Mouse (Mus musculus): ENCODE data around the gene Prorsd1. TPM values are rescaled to one million over a fixed set of nuclear protein-coding genes. Genes with fewer than 3 reads are reported as not detected.

The Prorsd1 gene
- polyA plus RNA-seq (2014; fragmentation: Nextera tagmentation; extraction: Ambion mirVana), result 26.0 and 30.9 TPM in 2 replicates

DNA sequence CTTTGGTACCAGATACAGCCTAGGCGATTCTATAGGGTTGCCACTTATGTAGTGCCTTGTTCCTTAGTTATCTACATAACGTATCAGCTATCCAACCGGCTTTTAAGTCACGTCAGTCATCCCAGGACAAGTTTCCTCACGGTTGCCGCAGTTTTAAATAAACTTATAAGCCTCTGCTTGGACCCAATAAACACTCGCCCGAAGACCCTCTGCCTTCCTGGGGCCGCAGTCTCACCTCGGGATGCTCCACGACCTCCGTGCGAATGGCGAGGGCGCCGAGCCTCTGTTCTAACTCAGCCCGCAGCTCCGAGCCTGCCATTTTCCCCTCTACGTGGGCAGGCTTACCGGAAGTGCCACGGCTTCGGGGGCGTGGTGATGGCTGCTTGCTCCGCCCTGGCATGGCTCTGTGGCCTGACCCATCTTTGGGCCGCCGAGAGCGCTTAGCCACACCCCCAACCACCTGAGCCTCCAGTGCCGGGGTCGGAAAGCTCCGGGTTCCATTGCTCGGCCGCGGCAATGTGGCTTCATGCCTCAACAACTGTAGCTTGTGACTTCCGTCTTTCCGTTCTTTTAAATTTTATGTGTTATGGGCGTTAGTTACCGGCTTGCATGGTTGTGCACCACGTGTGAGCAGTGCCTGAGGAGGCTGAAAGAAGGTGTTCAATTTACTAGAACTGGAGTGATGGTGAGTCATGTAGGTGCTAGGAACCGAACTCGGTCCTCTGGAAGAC is at the start of gene Prorsd1:
Gene Prorsd1, minus strand, starts transcription at position 352 of the 731 bp plus-strand sequence.
- Histone ChIP-seq H3K36me3 (ENCODE audit: control insufficient read depth, insufficient read depth, low read length) (peaks cover 24% of the 10 kb centered on the region), H3K27ac (replicated peaks in 1 of 2; ENCODE audit: control insufficient read depth in 1 of 2, insufficient read depth in 1 of 2, low read depth in 2 of 2, low read length in 2 of 2) (peak within 1 kb of the TSS; percentile 58 to 70), H3K9ac (ENCODE audit: low read length) (peak within 1 kb of the TSS; percentile 74), H3K4me1 (ENCODE audit: control insufficient read depth in 2 of 2, insufficient read depth in 2 of 2, low read length in 2 of 2) (peaks cover 4% of the 10 kb centered on the region in 2 experiments; a peak in 2 of 4 replicates), H3K27me3 (ENCODE audit: control insufficient read depth, insufficient read depth, low read length) (no peaks in the 10 kb centered on the region), H3K4me2 (ENCODE audit: low read length) (peak within 1 kb of the TSS; percentile 77), H3K9me3 (ENCODE audit: control insufficient read depth, low read length) (peaks cover 4% of the 10 kb centered on the region; the same call in 1 of the 2 replicates), H3K4me3 (ENCODE audit: control insufficient read depth in 1 of 2, insufficient read depth in 1 of 2, low read depth in 1 of 2, low read length in 2 of 2) (peak within 1 kb of the TSS; percentile 70 to 71)
- peak; percentile 98 for ATAC-seq (ENCODE audit: insufficient number of reproducible peaks, insufficient read depth, low FRiP score, low read depth)
- 3% methylated on average over 40 of the region's 40 CpGs for WGBS

DNA sequence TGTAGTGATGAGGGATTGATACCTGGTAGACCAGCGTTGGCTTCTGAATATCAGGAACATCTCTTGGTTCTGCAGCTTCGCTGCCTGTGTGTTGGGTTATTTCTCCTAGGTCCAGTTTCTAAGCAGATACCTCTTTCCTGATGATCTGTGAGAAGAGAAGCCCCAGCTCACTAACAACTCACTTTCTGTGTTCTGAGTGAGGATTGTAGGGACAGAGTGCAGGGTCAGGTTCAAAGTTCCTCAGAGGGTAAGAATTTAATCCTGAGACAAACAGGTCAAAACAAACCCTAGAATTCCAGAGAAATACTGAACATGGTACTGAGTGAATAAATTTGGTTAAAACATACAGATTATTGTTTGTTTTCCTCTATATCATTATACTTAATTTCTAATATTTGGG is 48.6 kb upstream of the Prorsd1 start:
- Histone ChIP-seq H3K4me1 (ENCODE audit: control insufficient read depth in 2 of 2, insufficient read depth in 2 of 2, low read length in 2 of 2) (no peaks in the 10 kb centered on the region), H3K36me3 (ENCODE audit: control insufficient read depth, insufficient read depth, low read length) (no peaks in the 10 kb centered on the region), H3K9me3 (ENCODE audit: control insufficient read depth, low read length) (no peaks in the 10 kb centered on the region), H3K4me3 (ENCODE audit: control insufficient read depth in 1 of 2, insufficient read depth in 1 of 2, low read depth in 1 of 2, low read length in 2 of 2) (no peak overlapping the region), H3K4me2 (ENCODE audit: low read length) (no peak overlapping the region), H3K9ac (ENCODE audit: low read length) (no peak overlapping the region), H3K27me3 (ENCODE audit: control insufficient read depth, insufficient read depth, low read length) (no peaks in the 10 kb centered on the region), H3K27ac (replicated peaks in 1 of 2; ENCODE audit: control insufficient read depth in 1 of 2, insufficient read depth in 1 of 2, low read depth in 2 of 2, low read length in 2 of 2) (no peak overlapping the region)
- 86% methylated on average over 2 of the region's 2 CpGs for WGBS
- ATAC-seq (ENCODE audit: insufficient number of reproducible peaks, insufficient read depth, low FRiP score, low read depth), result no peak

DNA sequence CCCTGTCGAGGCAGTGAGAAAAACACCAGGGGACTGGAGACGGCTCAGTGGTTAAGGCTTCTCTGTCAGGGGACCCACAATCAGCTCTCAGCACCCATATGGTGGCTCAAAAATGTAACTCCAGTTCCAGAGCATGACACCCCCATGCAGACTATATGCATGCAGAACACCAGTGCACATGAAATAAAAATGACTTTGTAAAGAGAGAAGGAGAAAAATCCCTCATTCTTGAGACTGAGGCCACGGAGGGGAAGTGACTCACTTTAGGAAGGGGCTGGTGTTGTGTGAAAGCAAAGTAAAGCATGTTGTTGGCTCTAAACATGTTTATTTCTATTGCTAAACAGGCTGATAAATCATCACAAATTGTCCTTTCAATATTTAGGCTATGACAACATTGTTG is 46.2 kb upstream of the Prorsd1 start:
- H3K9me3 ChIP-seq (ENCODE audit: control insufficient read depth, low read length), result no peaks in the 10 kb centered on the region
- H3K4me3 ChIP-seq (ENCODE audit: control insufficient read depth in 1 of 2, insufficient read depth in 1 of 2, low read depth in 1 of 2, low read length in 2 of 2), result no peak overlapping the region
- 79% methylated on average over 3 of the region's 3 CpGs for WGBS
- H3K27me3 ChIP-seq (ENCODE audit: control insufficient read depth, insufficient read depth, low read length), result no peaks in the 10 kb centered on the region
- H3K4me2 ChIP-seq (ENCODE audit: low read length), result no peak overlapping the region
- H3K9ac ChIP-seq (ENCODE audit: low read length), result no peak overlapping the region
- no peak overlapping the region for H3K27ac ChIP-seq (replicated peaks in 1 of 2; ENCODE audit: control insufficient read depth in 1 of 2, insufficient read depth in 1 of 2, low read depth in 2 of 2, low read length in 2 of 2)
- no peak for ATAC-seq (ENCODE audit: insufficient number of reproducible peaks, insufficient read depth, low FRiP score, low read depth)
- H3K4me1 ChIP-seq (ENCODE audit: control insufficient read depth in 2 of 2, insufficient read depth in 2 of 2, low read length in 2 of 2), result no peaks in the 10 kb centered on the region
- no peaks in the 10 kb centered on the region for H3K36me3 ChIP-seq (ENCODE audit: control insufficient read depth, insufficient read depth, low read length)

DNA sequence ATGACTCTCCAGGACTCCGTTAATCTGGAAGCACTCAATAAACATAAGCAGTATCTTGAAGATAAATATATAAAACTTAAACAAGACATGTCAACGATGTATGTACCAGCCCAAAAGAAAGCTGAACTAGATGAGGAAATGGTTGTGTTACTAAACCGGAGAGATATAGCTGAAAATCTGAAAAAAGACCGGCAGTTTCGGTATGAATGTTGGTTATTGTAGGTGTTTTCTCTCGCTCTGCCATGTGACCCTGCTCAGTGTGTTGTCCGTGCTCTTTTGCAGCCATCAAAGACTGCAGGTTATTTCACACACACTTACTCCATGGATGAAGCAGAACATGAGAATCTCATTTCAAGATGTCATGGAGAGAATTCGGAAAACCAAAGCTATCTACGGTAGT is 45.6 kb upstream of the Prorsd1 start:
- Histone ChIP-seq H3K4me2 (ENCODE audit: low read length) (no peak overlapping the region), H3K4me1 (ENCODE audit: control insufficient read depth in 2 of 2, insufficient read depth in 2 of 2, low read length in 2 of 2) (no peaks in the 10 kb centered on the region), H3K4me3 (ENCODE audit: control insufficient read depth in 1 of 2, insufficient read depth in 1 of 2, low read depth in 1 of 2, low read length in 2 of 2) (no peak overlapping the region), H3K36me3 (ENCODE audit: control insufficient read depth, insufficient read depth, low read length) (no peaks in the 10 kb centered on the region), H3K27ac (replicated peaks in 1 of 2; ENCODE audit: control insufficient read depth in 1 of 2, insufficient read depth in 1 of 2, low read depth in 2 of 2, low read length in 2 of 2) (no peak overlapping the region), H3K9ac (ENCODE audit: low read length) (no peak overlapping the region), H3K9me3 (ENCODE audit: control insufficient read depth, low read length) (no peaks in the 10 kb centered on the region), H3K27me3 (ENCODE audit: control insufficient read depth, insufficient read depth, low read length) (no peaks in the 10 kb centered on the region)
- no peak for ATAC-seq (ENCODE audit: insufficient number of reproducible peaks, insufficient read depth, low FRiP score, low read depth)
- 80% methylated on average over 9 of the region's 9 CpGs for whole genome bisulfite sequencing

DNA sequence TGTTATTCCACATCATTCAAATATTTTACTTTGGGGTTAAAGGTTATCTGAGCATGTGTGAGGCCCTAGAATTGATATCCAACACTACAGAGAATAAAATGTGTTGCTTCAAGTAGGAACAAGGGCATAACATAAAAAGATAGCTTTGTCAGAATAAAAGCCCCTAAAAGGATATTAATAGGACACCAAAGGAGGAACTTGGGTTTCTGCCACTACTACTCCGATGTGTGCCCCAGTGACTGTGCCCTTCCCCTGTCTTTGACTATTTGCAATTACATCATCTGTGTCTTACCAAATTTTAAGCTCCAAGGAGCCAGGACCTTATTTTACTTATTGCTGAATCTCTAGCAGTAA is 34.6 kb upstream of the Prorsd1 start:
- no peak overlapping the region for H3K27ac ChIP-seq (replicated peaks in 1 of 2; ENCODE audit: control insufficient read depth in 1 of 2, insufficient read depth in 1 of 2, low read depth in 2 of 2, low read length in 2 of 2)
- no peak overlapping the region for H3K4me3 ChIP-seq (ENCODE audit: control insufficient read depth in 1 of 2, insufficient read depth in 1 of 2, low read depth in 1 of 2, low read length in 2 of 2)
- peaks cover 26% of the 10 kb centered on the region for H3K36me3 ChIP-seq (ENCODE audit: control insufficient read depth, insufficient read depth, low read length)
- no peaks in the 10 kb centered on the region for H3K9me3 ChIP-seq (ENCODE audit: control insufficient read depth, low read length)
- H3K4me2 ChIP-seq (ENCODE audit: low read length), result 0 out of 2 replicates have a peak overlapping the region, but pooled peaks have one; percentile 82
- H3K27me3 ChIP-seq (ENCODE audit: control insufficient read depth, insufficient read depth, low read length), result no peaks in the 10 kb centered on the region
- 50% methylated on average over 1 of the region's 1 CpGs for WGBS
- no peak for ATAC-seq (ENCODE audit: insufficient number of reproducible peaks, insufficient read depth, low FRiP score, low read depth)
- no peak overlapping the region for H3K9ac ChIP-seq (ENCODE audit: low read length)
- peaks cover 0 to 6% of the 10 kb centered on the region in 2 experiments; a peak in 2 of 4 replicates for H3K4me1 ChIP-seq (ENCODE audit: control insufficient read depth in 2 of 2, insufficient read depth in 2 of 2, low read length in 2 of 2)

DNA sequence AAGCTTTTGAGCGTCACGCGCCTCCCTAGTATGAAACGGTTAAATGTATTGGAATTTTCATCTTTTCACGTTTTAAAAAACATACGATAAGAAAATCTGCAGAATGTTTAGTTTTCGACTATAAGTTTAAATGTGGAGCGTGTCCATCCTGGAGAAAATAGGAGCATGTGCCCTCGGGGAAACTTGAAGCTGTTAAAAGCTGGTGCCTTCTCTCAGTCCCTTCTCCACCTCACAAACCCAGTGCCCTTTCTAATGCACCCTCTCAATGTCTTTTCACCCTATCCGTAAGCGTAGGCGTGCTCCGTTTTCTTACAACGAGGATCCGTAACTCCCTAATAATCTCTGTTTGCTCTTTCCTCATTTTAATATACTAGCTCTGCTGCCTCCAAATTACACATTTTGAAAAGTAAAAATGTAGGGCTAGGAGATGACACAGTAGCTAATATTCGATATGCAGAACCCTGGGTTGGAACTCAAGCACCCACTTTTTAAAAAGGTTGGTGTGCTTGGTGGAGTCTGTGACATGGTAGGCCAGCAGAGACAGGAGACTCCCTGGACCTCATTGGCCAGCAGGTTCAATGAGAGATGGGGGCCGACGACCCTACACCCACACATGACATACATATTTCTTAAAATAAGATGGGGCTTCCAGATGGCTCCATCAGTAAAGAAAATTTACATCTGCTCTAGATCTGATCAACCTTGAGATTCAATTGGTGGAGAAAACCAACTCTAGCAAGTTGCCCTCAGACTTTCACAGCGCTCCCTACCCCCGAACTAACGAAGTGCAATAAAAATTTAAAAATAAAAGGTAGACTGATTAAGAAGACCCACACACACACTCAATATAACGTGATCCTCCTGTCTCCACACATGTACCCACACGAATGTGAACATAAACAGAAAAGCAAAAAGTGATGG is 33.9 kb upstream of the Prorsd1 start:
- peaks cover 0 to 6% of the 10 kb centered on the region in 2 experiments; a peak in 2 of 4 replicates for H3K4me1 ChIP-seq (ENCODE audit: control insufficient read depth in 2 of 2, insufficient read depth in 2 of 2, low read length in 2 of 2)
- peak overlapping the region; percentile 97 for H3K9ac ChIP-seq (ENCODE audit: low read length)
- no peaks in the 10 kb centered on the region for H3K9me3 ChIP-seq (ENCODE audit: control insufficient read depth, low read length)
- 25% methylated on average over 23 of the region's 23 CpGs for WGBS
- ATAC-seq (ENCODE audit: insufficient number of reproducible peaks, insufficient read depth, low FRiP score, low read depth), result no peak
- peak overlapping the region; percentile 72; a peak in 3 of 4 replicates for H3K27ac ChIP-seq (replicated peaks in 1 of 2; ENCODE audit: control insufficient read depth in 1 of 2, insufficient read depth in 1 of 2, low read depth in 2 of 2, low read length in 2 of 2)
- no peaks in the 10 kb centered on the region for H3K27me3 ChIP-seq (ENCODE audit: control insufficient read depth, insufficient read depth, low read length)
- H3K4me2 ChIP-seq (ENCODE audit: low read length), result peak overlapping the region; percentile 82
- H3K36me3 ChIP-seq (ENCODE audit: control insufficient read depth, insufficient read depth, low read length), result peaks cover 32% of the 10 kb centered on the region
- peak overlapping the region; percentile 69 to 79 for H3K4me3 ChIP-seq (ENCODE audit: control insufficient read depth in 1 of 2, insufficient read depth in 1 of 2, low read depth in 1 of 2, low read length in 2 of 2)

DNA sequence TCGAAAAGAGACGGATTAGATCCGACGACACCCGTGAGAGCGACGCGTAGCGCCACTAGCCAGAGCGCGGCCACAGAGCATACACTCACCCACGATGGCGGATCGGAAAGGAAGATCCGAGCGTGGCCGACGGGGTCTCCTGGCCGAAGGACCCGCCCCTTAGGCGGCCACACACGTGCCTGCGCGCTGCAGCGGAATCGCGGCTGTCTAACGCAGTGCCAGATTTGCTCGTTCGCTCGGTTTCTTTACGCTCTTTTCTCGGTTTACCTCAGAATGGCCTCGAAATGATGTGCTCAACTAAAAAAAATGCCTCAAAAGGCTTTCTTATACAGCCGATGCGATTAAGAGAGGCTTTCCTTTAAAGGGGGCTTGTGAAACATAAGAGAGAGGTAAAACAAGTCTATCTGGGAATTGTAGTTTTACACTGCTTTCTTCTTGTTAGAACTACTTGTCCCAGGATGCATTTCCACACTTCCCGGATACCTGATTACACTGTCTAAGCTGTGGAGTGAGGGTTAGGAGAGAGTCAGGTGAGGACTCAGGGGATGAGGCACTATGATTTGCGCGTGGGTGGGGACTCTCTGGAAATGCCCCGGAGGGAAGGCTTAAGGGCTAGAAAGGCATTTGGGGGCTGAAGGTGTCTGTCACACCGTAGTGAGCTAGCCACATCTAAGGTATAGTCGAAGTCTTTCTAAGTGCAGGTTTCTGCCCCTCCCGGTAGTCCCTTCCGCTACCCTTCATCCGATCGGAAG is 33.1 kb upstream of the Prorsd1 start, which contains the start of the genes Clhc1 and Rps27a:
Gene Clhc1, plus strand, starts transcription at position 199 of the 752 bp plus-strand sequence.
Gene Rps27a, minus strand, starts transcription at position 358 of the 752 bp plus-strand sequence.
- Histone ChIP-seq H3K27me3 (ENCODE audit: control insufficient read depth, insufficient read depth, low read length) (no peaks in the 10 kb centered on the region), H3K27ac (replicated peaks in 1 of 2; ENCODE audit: control insufficient read depth in 1 of 2, insufficient read depth in 1 of 2, low read depth in 2 of 2, low read length in 2 of 2) (peak within 1 kb of the TSS; percentile 72 to 93), H3K9ac (ENCODE audit: low read length) (peak within 1 kb of the TSS; percentile 97), H3K36me3 (ENCODE audit: control insufficient read depth, insufficient read depth, low read length) (peaks cover 40% of the 10 kb centered on the region), H3K4me3 (ENCODE audit: control insufficient read depth in 1 of 2, insufficient read depth in 1 of 2, low read depth in 1 of 2, low read length in 2 of 2) (peak within 1 kb of the TSS; percentile 69 to 79), H3K4me1 (ENCODE audit: control insufficient read depth in 2 of 2, insufficient read depth in 2 of 2, low read length in 2 of 2) (peaks cover 0 to 6% of the 10 kb centered on the region in 2 experiments; a peak in 2 of 4 replicates), H3K9me3 (ENCODE audit: control insufficient read depth, low read length) (no peaks in the 10 kb centered on the region), H3K4me2 (ENCODE audit: low read length) (peak within 1 kb of the TSS; percentile 82)
- WGBS, result under 1% methylated on average over 46 of the region's 46 CpGs
- ATAC-seq (ENCODE audit: insufficient number of reproducible peaks, insufficient read depth, low FRiP score, low read depth), result peak; percentile 97

All from heart, embryonic 14.5 days (tissue).